Mouse (Mus musculus) midbrain, embryonic 11.5 days (tissue): ENCODE results near the gene Immt. TPM values are rescaled to one million over a fixed set of nuclear protein-coding genes. Genes with fewer than 3 reads are reported as not detected.
"Not testable (repeated sequence)": the region's sequence is repeated elsewhere in the genome, so short reads cannot be mapped to it uniquely, and the experiment has no call there.

Experiments
- ATAC-seq: fragments of 200-750 bp; cut with Nextera tagmentation; 2 replicates; pipeline ENCODE4 v1.8.0; 2017; ENCODE audit warnings: moderate TSS enrichment, moderate library complexity; ENCODE audit not compliant: low FRiP score
- DNase-seq: peaks from one replicate; pipeline ENCODE4 v3.0.0; 2015; ENCODE audit warnings: low spot score; ENCODE audit errors: missing footprints
- H3K27ac ChIP-seq: fragments of 300-500 bp; sonication (generic); 2 replicates; pipeline ENCODE4 v1.5.1; 2014; ENCODE audit warnings: low read depth, low read length
- H3K27me3 ChIP-seq: fragments of 300-500 bp; sonication (generic); 2 replicates; pipeline ENCODE4 v1.6.1; 2014; ENCODE audit warnings: mild to moderate bottlenecking, low read length, moderate library complexity, mixed read lengths; ENCODE audit not compliant: control insufficient read depth, insufficient read depth
- H3K36me3 ChIP-seq: fragments of 300-500 bp; sonication (generic); 2 replicates; pipeline ENCODE4 v1.6.1; 2014; ENCODE audit warnings: mild to moderate bottlenecking, low read length, moderate library complexity, mixed read lengths; ENCODE audit not compliant: control insufficient read depth, insufficient read depth
- H3K4me1 ChIP-seq: fragments of 300-500 bp; sonication (generic); 2 replicates; pipeline ENCODE4 v1.6.1; 2014; ENCODE audit warnings: low read length; ENCODE audit not compliant: control insufficient read depth, insufficient read depth
- H3K4me2 ChIP-seq: fragments of 300-500 bp; sonication (generic); 2 replicates; pipeline ENCODE4 v1.6.1; 2014; ENCODE audit warnings: mild to moderate bottlenecking, moderate library complexity
- H3K4me3 ChIP-seq: fragments of 300-500 bp; sonication (generic); 2 replicates; pipeline ENCODE4 v1.5.1; 2014; ENCODE audit warnings: low read depth, low read length
- H3K9ac ChIP-seq: fragments of 300-500 bp; sonication (generic); 2 replicates; pipeline ENCODE4 v1.6.1; 2014; ENCODE audit warnings: low read length
- H3K9me3 ChIP-seq: fragments of 300-500 bp; sonication (generic); 2 replicates; pipeline ENCODE4 v1.6.1; 2016; ENCODE audit warnings: low read length; ENCODE audit not compliant: control insufficient read depth
- WGBS: fragments of 180-500 bp; shearing (Covaris S2); extraction: QIAGEN DNeasy Blood & Tissue Kit; methylation state at CpG from one replicate; pipeline ENCODE4 v1.1.7; 2014; 5-methylcytosine and 5-hydroxymethylcytosine counted together
- polyA plus RNA-seq: library from polyadenylated mRNA; unstranded; fragments of >200 nt; fragmentation: Nextera tagmentation; extraction: Ambion mirVana; gene quantifications from 2 replicates; pipeline ENCODE4 v1.2.1, GENCODE M21; 2014

Gene Immt
- polyA plus RNA-seq, 1 experiment from 2014 or later: 205 TPM

DNA sequence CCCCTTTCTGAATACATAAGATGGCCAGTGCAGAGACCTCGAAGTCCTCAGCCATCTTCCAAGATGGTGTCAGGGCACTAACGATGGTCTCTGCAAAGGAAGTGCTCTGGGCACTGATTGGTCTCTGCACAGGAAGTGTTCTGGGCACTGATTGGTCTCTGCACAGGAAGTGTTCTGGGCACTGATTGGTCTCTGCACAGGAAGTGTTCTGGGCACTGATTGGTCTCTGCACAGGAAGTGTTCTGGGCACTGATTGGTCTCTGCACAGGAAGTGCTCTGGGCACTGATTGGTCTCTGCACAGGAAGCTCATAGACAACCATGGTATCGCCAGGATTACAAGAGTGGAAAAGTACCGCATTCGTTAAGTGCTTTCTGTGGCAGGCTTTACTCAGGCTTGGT lies 94.1 kb downstream of the Immt start:
- not testable (repeated sequence) for ATAC-seq, H3K36me3 ChIP-seq, H3K9me3 ChIP-seq, H3K27me3 ChIP-seq, H3K9ac ChIP-seq, H3K27ac ChIP-seq, DNase-seq, H3K4me1 ChIP-seq, H3K4me3 ChIP-seq, H3K4me2 ChIP-seq
- WGBS: 88% methylated on average over 5 of the region's 5 CpGs

Other genes starting within 250 kb of the Immt start
- gene Kdm3a, start 198.3 kb upstream of the Immt start, polyA plus RNA-seq: 59.1 and 69.2 TPM in 2 replicates
- 72.1 TPM in 2 replicates for gene Reep1, start 123.8 kb upstream of the Immt start, polyA plus RNA-seq
- 58.0 and 58.2 TPM in 2 replicates for gene Mrpl35, start 4.4 kb upstream of the Immt start, polyA plus RNA-seq
- 125 and 126 TPM in 2 replicates for gene Ptcd3, start 77.4 kb downstream of the Immt start, polyA plus RNA-seq
- 26.5 and 27.3 TPM in 2 replicates for gene Polr1a, start 77.7 kb downstream of the Immt start, polyA plus RNA-seq